Mouse (Mus musculus): ENCODE measurements around the gene Mul1.
"Not testable (repeated sequence)": the region's sequence is repeated elsewhere in the genome, so short reads cannot be mapped to it uniquely, and the experiment has no call there.

The Mul1 gene

GRCm38 (mm10) chr4:138434347-138435316 lies at the start of gene Mul1:
TSS of gene Mul1 (plus strand) at chr4:138434671.
- in situ Hi-C loops (cut with MboI, MseI) = loop anchor here (5.0 kb wide), 2 partner anchors 108 to 117 kb away; no protein-coding TSS in a partner anchor

- in situ Hi-C loops (cut with MboI, MseI) = no loop called here
These were observed 40.8 kb upstream of the Mul1 start for GRCm38 (mm10) chr4:138393703-138394102.

GRCm38 (mm10) chr4:138395087-138395970 lies 39.1 kb upstream of the Mul1 start:
- in situ Hi-C loops (cut with MboI, MseI) = no loop called here

GRCm38 (mm10) chr4:138395971-138396645 lies 38.4 kb upstream of the Mul1 start, which contains the start of gene Fam43b:
TSS of gene Fam43b (minus strand) at chr4:138396528.
- in situ Hi-C loops (cut with MboI, MseI) = no loop called here

- in situ Hi-C loops (cut with MboI, MseI) = no loop called here
These were observed 37.8 kb upstream of the Mul1 start for GRCm38 (mm10) chr4:138396711-138397110.

- in situ Hi-C loops (cut with MboI, MseI) = no loop called here
These were observed 29.7 kb upstream of the Mul1 start for GRCm38 (mm10) chr4:138404806-138405205.

- in situ Hi-C loops (cut with MboI, MseI) = no loop called here
These were observed 26.8 kb upstream of the Mul1 start for GRCm38 (mm10) chr4:138407479-138408194.

GRCm38 (mm10) chr4:138411011-138411410 lies 23.5 kb upstream of the Mul1 start:
- in situ Hi-C loops (cut with MboI, MseI) = no loop called here

GRCm38 (mm10) chr4:138411504-138412121 lies 22.9 kb upstream of the Mul1 start:
- in situ Hi-C loops (cut with MboI, MseI) = no loop called here

GRCm38 (mm10) chr4:138414725-138415124 lies 19.7 kb upstream of the Mul1 start:
- in situ Hi-C loops (cut with MboI, MseI) = no loop called here

- in situ Hi-C loops (cut with MboI, MseI) = no loop called here
These were observed 18.5 kb upstream of the Mul1 start for GRCm38 (mm10) chr4:138415991-138416390.

- in situ Hi-C loops (cut with MboI, MseI) = no loop called here
These were observed 18.1 kb upstream of the Mul1 start for GRCm38 (mm10) chr4:138416414-138416813.

- in situ Hi-C loops (cut with MboI, MseI) = no loop called here
These were observed 16.6 kb upstream of the Mul1 start for GRCm38 (mm10) chr4:138417882-138418281.

- in situ Hi-C loops (cut with MboI, MseI) = no loop called here
These were observed 16.0 kb upstream of the Mul1 start for GRCm38 (mm10) chr4:138418340-138418957.

- in situ Hi-C loops (cut with MboI, MseI) = no loop called here
These were observed 9.4 kb upstream of the Mul1 start for GRCm38 (mm10) chr4:138425028-138425427.

- in situ Hi-C loops (cut with MboI, MseI) = not testable (repeated sequence)
These were observed 8.9 kb upstream of the Mul1 start for GRCm38 (mm10) chr4:138425604-138426003.

- in situ Hi-C loops (cut with MboI, MseI) = no loop called here
These were observed 7.4 kb upstream of the Mul1 start for GRCm38 (mm10) chr4:138426778-138427705.

- in situ Hi-C loops (cut with MboI, MseI) = loop anchor here (5.0 kb wide), 1 partner anchor 112 kb away; no protein-coding TSS in a partner anchor
These were observed 4.7 kb upstream of the Mul1 start for GRCm38 (mm10) chr4:138429778-138430177.

GRCm38 (mm10) chr4:138431340-138431739 lies 3.1 kb upstream of the Mul1 start:
- in situ Hi-C loops (cut with MboI, MseI) = loop anchor here (5.0 kb wide), 1 partner anchor 114 kb away; no protein-coding TSS in a partner anchor
